Mouse (Mus musculus) midbrain, embryonic 12.5 days (tissue): ENCODE results near the gene Bcl6. TPM values are rescaled to one million over a fixed set of nuclear protein-coding genes. Genes with fewer than 3 reads are reported as not detected.
A peak's percentile ranks its signal among the peaks of the same experiment; 100 is the strongest.

Source experiments
- ATAC-seq: fragments of 200-750 bp; cut with Nextera tagmentation; 2 replicates; pipeline ENCODE4 v1.8.0; 2017; ENCODE audit warnings: low read depth, moderate TSS enrichment, moderate library complexity; ENCODE audit not compliant: low FRiP score
- H3K27ac ChIP-seq: fragments of 300-500 bp; sonication (generic); replicated peaks from 2 replicates; pipeline ENCODE4 v1.5.1; 2016; ENCODE audit warnings: mild to moderate bottlenecking
- H3K27me3 ChIP-seq: fragments of 300-500 bp; sonication (generic); 2 replicates; pipeline ENCODE4 v1.6.1; 2016; ENCODE audit warnings: mild to moderate bottlenecking
- H3K36me3 ChIP-seq: fragments of 300-500 bp; sonication (generic); 2 replicates; pipeline ENCODE4 v1.6.1; 2016
- H3K4me1 ChIP-seq: fragments of 300-500 bp; sonication (generic); 2 replicates; pipeline ENCODE4 v1.6.1; 2016
- H3K4me2 ChIP-seq: fragments of 300-500 bp; sonication (generic); replicated peaks from 2 replicates; pipeline ENCODE4 v1.6.1; 2016; ENCODE audit warnings: mild to moderate bottlenecking, moderate library complexity
- H3K4me3 ChIP-seq: fragments of 300-500 bp; sonication (generic); 2 replicates; pipeline ENCODE4 v1.5.1; 2016; ENCODE audit warnings: mild to moderate bottlenecking
- H3K9ac ChIP-seq: fragments of 300-500 bp; sonication (generic); replicated peaks from 2 replicates; pipeline ENCODE4 v1.6.1; 2016; ENCODE audit warnings: mild to moderate bottlenecking, moderate library complexity
- H3K9me3 ChIP-seq: fragments of 300-500 bp; sonication (generic); 2 replicates; pipeline ENCODE4 v1.6.1; 2016; ENCODE audit warnings: mild to moderate bottlenecking
- WGBS: fragments of 180-500 bp; shearing (Covaris S2); methylation state at CpG from one replicate; pipeline ENCODE4 v1.1.7; 2016; 5-methylcytosine and 5-hydroxymethylcytosine counted together
- polyA plus RNA-seq: library from polyadenylated mRNA; unstranded; fragments of >200 nt; fragmentation: Nextera tagmentation; extraction: Ambion mirVana; gene quantifications from 2 replicates; pipeline ENCODE4 v1.2.1, GENCODE M21; 2016

Gene Bcl6
- polyA plus RNA-seq, 1 experiment from 2014 or later: 0.15 TPM

- Histone ChIP-seq H3K27me3 (peaks cover 26% of the 10 kb centered on the region), H3K9me3 (no peaks in the 10 kb centered on the region), H3K27ac (peak overlapping the region; percentile 97), H3K9ac (peak overlapping the region; percentile 77), H3K4me1 (peaks cover 36% of the 10 kb centered on the region), H3K4me3 (peak overlapping the region; percentile 68), H3K4me2 (peak overlapping the region; percentile 98), H3K36me3 (no peaks in the 10 kb centered on the region)
- ATAC-seq: peak; percentile 32; the same call in 1 of the 2 replicates
- 2% methylated on average over 24 of the region's 25 CpGs for WGBS
These were observed 833 bp upstream of the Bcl6 start for GRCm38 (mm10) chr16:23989209-23990160.

- H3K4me2 ChIP-seq: peak overlapping the region; percentile 98
- no peaks in the 10 kb centered on the region for H3K9me3 ChIP-seq
- peak overlapping the region; percentile 77 for H3K9ac ChIP-seq
- 0% methylated on average over 12 of the region's 13 CpGs for WGBS
- H3K27ac ChIP-seq: peak overlapping the region; percentile 97
- H3K36me3 ChIP-seq: no peaks in the 10 kb centered on the region
- peak overlapping the region; percentile 68 for H3K4me3 ChIP-seq
- peaks cover 46% of the 10 kb centered on the region for H3K4me1 ChIP-seq
- H3K27me3 ChIP-seq: peaks cover 36% of the 10 kb centered on the region
- ATAC-seq: no peak
These were observed 541 bp downstream of the Bcl6 start for GRCm38 (mm10) chr16:23988157-23988465.

- WGBS: under 1% methylated on average over 59 of the region's 64 CpGs
- Histone ChIP-seq H3K9ac (peak overlapping the region; percentile 77), H3K27me3 (peaks cover 41% of the 10 kb centered on the region), H3K27ac (peak overlapping the region; percentile 97), H3K36me3 (no peaks in the 10 kb centered on the region), H3K4me2 (peak overlapping the region; percentile 98), H3K4me1 (peaks cover 52% of the 10 kb centered on the region), H3K4me3 (peak overlapping the region; percentile 68), H3K9me3 (no peaks in the 10 kb centered on the region)
- ATAC-seq: peak; percentile 25
These were observed 1.1 kb downstream of the Bcl6 start for GRCm38 (mm10) chr16:23987341-23988156.

GRCm38 (mm10) chr16:23986871-23987270 lies 1.8 kb downstream of the Bcl6 start:
- Histone ChIP-seq H3K9me3 (no peaks in the 10 kb centered on the region), H3K9ac (peak overlapping the region; percentile 77; the same call in 1 of the 2 replicates), H3K36me3 (no peaks in the 10 kb centered on the region), H3K4me2 (peak overlapping the region; percentile 98), H3K4me1 (peaks cover 56% of the 10 kb centered on the region), H3K27ac (no peak overlapping the region), H3K27me3 (peaks cover 44% of the 10 kb centered on the region), H3K4me3 (peak overlapping the region; percentile 68)
- WGBS: under 1% methylated on average over 17 of the region's 17 CpGs
- ATAC-seq: no peak

- peak overlapping the region; percentile 98; the same call in 1 of the 2 replicates for H3K4me2 ChIP-seq
These were observed 2.5 kb downstream of the Bcl6 start for GRCm38 (mm10) chr16:23986176-23986575.

GRCm38 (mm10) chr16:23985467-23985861 lies 3.2 kb downstream of the Bcl6 start:
- H3K4me1 ChIP-seq: peaks cover 62% of the 10 kb centered on the region
- H3K4me2 ChIP-seq: no peak overlapping the region
- H3K9ac ChIP-seq: no peak overlapping the region
- no peak overlapping the region for H3K4me3 ChIP-seq
- no peak for ATAC-seq
- WGBS: 2% methylated on average over 6 of the region's 6 CpGs
- peaks cover 58% of the 10 kb centered on the region for H3K27me3 ChIP-seq
- no peaks in the 10 kb centered on the region for H3K9me3 ChIP-seq
- H3K36me3 ChIP-seq: no peaks in the 10 kb centered on the region
- H3K27ac ChIP-seq: no peak overlapping the region

More at GRCm38 (mm10) chr16:23986176-23986575, 2.5 kb downstream of the Bcl6 start:
- Histone ChIP-seq H3K9me3 (no peaks in the 10 kb centered on the region), H3K36me3 (no peaks in the 10 kb centered on the region), H3K4me1 (peaks cover 58% of the 10 kb centered on the region), H3K27me3 (peaks cover 51% of the 10 kb centered on the region), H3K27ac (no peak overlapping the region), H3K9ac (no peak overlapping the region), H3K4me3 (peak overlapping the region; percentile 68; the same call in 1 of the 2 replicates)
- no peak for ATAC-seq
- 3% methylated on average over 2 of the region's 3 CpGs for WGBS

GRCm38 (mm10) chr16:23984760-23985466 lies 3.7 kb downstream of the Bcl6 start:
- 1% methylated on average over 22 of the region's 22 CpGs for WGBS
- Histone ChIP-seq H3K9ac (peak overlapping the region; percentile 21; the same call in 1 of the 2 replicates), H3K4me1 (peaks cover 58% of the 10 kb centered on the region), H3K9me3 (no peaks in the 10 kb centered on the region), H3K27ac (no peak overlapping the region), H3K4me3 (peak overlapping the region; percentile 32), H3K27me3 (peaks cover 64% of the 10 kb centered on the region), H3K36me3 (no peaks in the 10 kb centered on the region), H3K4me2 (peak overlapping the region; percentile 69)
- no peak for ATAC-seq

- 2% methylated on average over 22 of the region's 22 CpGs for WGBS
- H3K27me3 ChIP-seq: peaks cover 71% of the 10 kb centered on the region
- H3K4me3 ChIP-seq: peak overlapping the region; percentile 32
- peaks cover 52% of the 10 kb centered on the region for H3K4me1 ChIP-seq
- ATAC-seq: peak; percentile 41
- H3K9me3 ChIP-seq: no peaks in the 10 kb centered on the region
- no peak overlapping the region for H3K27ac ChIP-seq
- peak overlapping the region; percentile 69 for H3K4me2 ChIP-seq
- no peak overlapping the region; the same call in 1 of the 2 replicates for H3K9ac ChIP-seq
- no peaks in the 10 kb centered on the region for H3K36me3 ChIP-seq
These were observed 4.5 kb downstream of the Bcl6 start for GRCm38 (mm10) chr16:23984183-23984582.

- Histone ChIP-seq H3K4me1 (peaks cover 52% of the 10 kb centered on the region), H3K9me3 (no peaks in the 10 kb centered on the region), H3K9ac (no peak overlapping the region; the same call in 1 of the 2 replicates), H3K27ac (no peak overlapping the region), H3K27me3 (peaks cover 80% of the 10 kb centered on the region), H3K4me2 (peak overlapping the region; percentile 69), H3K36me3 (no peaks in the 10 kb centered on the region), H3K4me3 (peak overlapping the region; percentile 44)
- WGBS: under 1% methylated on average over 33 of the region's 33 CpGs
- ATAC-seq: no peak
These were observed 5.6 kb downstream of the Bcl6 start for GRCm38 (mm10) chr16:23982891-23983588.

GRCm38 (mm10) chr16:23981925-23982851 lies 6.5 kb downstream of the Bcl6 start:
- Histone ChIP-seq H3K27me3 (peaks cover 84% of the 10 kb centered on the region), H3K4me2 (peak overlapping the region; percentile 69), H3K9me3 (no peaks in the 10 kb centered on the region), H3K9ac (no peak overlapping the region), H3K4me3 (peak overlapping the region; percentile 44), H3K36me3 (no peaks in the 10 kb centered on the region), H3K27ac (no peak overlapping the region), H3K4me1 (peaks cover 52% of the 10 kb centered on the region)
- peak; percentile 70 for ATAC-seq
- WGBS: 2% methylated on average over 28 of the region's 28 CpGs
